Mouse (Mus musculus) lung, adult 2 months (tissue): ENCODE data around the gene Hist1h2ad.
"Not testable (repeated sequence)": the region's sequence is repeated elsewhere in the genome, so short reads cannot be mapped to it uniquely, and the experiment has no call there.

Experiments used
- CTCF ChIP-seq: fragments of 200-500 bp; IDR thresholded peaks from 2 replicates; pipeline ENCODE4 v1.5.1; 2011; ENCODE audit warnings: mild to moderate bottlenecking, low read length, control low read depth; ENCODE audit not compliant: insufficient read depth
- POLR2A ChIP-seq: fragments of 200-500 bp; IDR thresholded peaks from 2 replicates; pipeline ENCODE4 v1.6.1; 2011; ENCODE audit warnings: low read depth, mild to moderate bottlenecking, control low read depth, low read length, borderline replicate concordance; ENCODE audit errors: extremely low read depth

DNA sequence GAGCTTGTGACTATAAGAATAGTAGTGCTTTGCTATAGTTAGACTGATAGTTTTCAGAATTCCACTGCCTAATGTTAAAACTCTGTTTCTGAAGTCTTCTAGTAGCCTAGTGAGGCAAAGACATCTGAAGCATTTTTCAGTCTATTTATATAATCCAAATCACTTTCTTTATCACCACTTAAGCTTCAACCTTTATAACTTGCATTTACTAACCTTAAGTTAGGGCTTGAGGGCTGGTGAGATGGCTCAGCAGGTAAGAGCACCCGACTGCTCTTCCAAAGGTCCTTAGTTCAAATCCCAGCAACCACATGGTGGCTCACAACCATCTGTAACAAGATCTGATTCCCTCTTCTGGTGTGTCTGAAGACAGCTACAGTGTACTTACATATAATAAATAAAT lies 34.4 kb upstream of the Hist1h2ad start:
- TF ChIP-seq CTCF, POLR2A: not testable (repeated sequence)
